11 mouse cellular contexts compared by ENCODE assay signal in genomic region chr5:33529771-33530170, GRCm38 (mm10).
DNase-seq lines count a peak whose midpoint lies in the region; ATAC-seq and TF ChIP-seq lines count a peak whose summit lies in the region.
"Had no signal": no experiment of that assay in that cellular context is flagged by ENCODE, and none has a peak within 500 bp of the region (broad histone marks: within the 10 kb centered on the region; RNA-seq: fewer than 3 reads in every experiment).

No protein-coding gene starts in this region.

- no peak overlapping the region for H3K27ac ChIP-seq in hindbrain, embryonic 16.5 days (ENCODE audit: low read depth, low read length)
- H3K27ac ChIP-seq in hindbrain, postnatal 0 days = no peak overlapping the region
- H3K27ac ChIP-seq: hindbrain, embryonic 13.5 days had no signal

- H3K4me2 ChIP-seq in hindbrain, embryonic 16.5 days (ENCODE audit: low read length) = no peak overlapping the region
- H3K4me2 ChIP-seq in hindbrain, postnatal 0 days (ENCODE audit: low read depth, low read length) = no peak overlapping the region
- H3K4me2 ChIP-seq: hindbrain, embryonic 13.5 days; lung, embryonic 14.5 days had no signal

- H3K4me1 ChIP-seq in hindbrain, embryonic 16.5 days (ENCODE audit: control insufficient read depth, insufficient read depth, low read depth, low read length) = peaks cover 15% of the 10 kb centered on the region
- H3K4me1 ChIP-seq in hindbrain, postnatal 0 days (ENCODE audit: insufficient read depth, low read length) = no peaks in the 10 kb centered on the region

- no peak for TF ChIP-seq CTCF in hindbrain, postnatal 0 days (IDR thresholded peaks at IDR 0.05; ENCODE audit: low read depth)

- WGBS in hindbrain, embryonic 16.5 days = 34% methylated on average over 10 of the region's 13 CpGs
- 34% methylated on average over 10 of the region's 13 CpGs for WGBS in hindbrain, postnatal 0 days

- H3K9ac ChIP-seq in hindbrain, embryonic 16.5 days (ENCODE audit: low read depth, low read length) = no peak overlapping the region
- H3K9ac ChIP-seq in hindbrain, postnatal 0 days (replicated peaks; ENCODE audit: low read length) = no peak overlapping the region
- H3K9ac ChIP-seq: forebrain, postnatal 0 days; hindbrain, embryonic 13.5 days; lung, embryonic 14.5 days had no signal

- intact Hi-C loops in gastrocnemius, postnatal 14 days (cut with DNase I; ENCODE audit: low total_unique reads) = no loop called here

- no peak overlapping the region for H3K4me3 ChIP-seq in hindbrain, embryonic 16.5 days (ENCODE audit: low read length)
- H3K4me3 ChIP-seq in hindbrain, postnatal 0 days (ENCODE audit: low read length) = no peak overlapping the region
- H3K4me3 ChIP-seq: hindbrain, embryonic 13.5 days; myocyte had no signal

- 0 out of 2 replicates have a peak, but pooled peaks have one; percentile 9 for ATAC-seq in hindbrain, embryonic 16.5 days
- ATAC-seq in hindbrain, postnatal 0 days = no peak
- ATAC-seq: forebrain, postnatal 0 days had no signal

- no peaks in the 10 kb centered on the region for H3K9me3 ChIP-seq in hindbrain, embryonic 16.5 days (ENCODE audit: control insufficient read depth, low read length)
- H3K9me3 ChIP-seq in hindbrain, postnatal 0 days (ENCODE audit: low read length) = no peaks in the 10 kb centered on the region
- H3K9me3 ChIP-seq: hindbrain, embryonic 13.5 days had no signal

- no peaks in the 10 kb centered on the region for H3K36me3 ChIP-seq in hindbrain, embryonic 16.5 days (ENCODE audit: control insufficient read depth, insufficient read depth, low read length)
- H3K36me3 ChIP-seq in hindbrain, postnatal 0 days (ENCODE audit: insufficient read depth, low read length) = no peaks in the 10 kb centered on the region
- H3K36me3 ChIP-seq: hindbrain, embryonic 13.5 days had no signal

- DNase-seq in hindbrain, postnatal 0 days (ENCODE audit: low spot score) = no peak
- peak; percentile 64 for DNase-seq in testis, postnatal 10 days (ENCODE audit: low spot score)
- DNase-seq in testis, postnatal 14 days (ENCODE audit: low spot score) = no peak
- DNase-seq in kidney, postnatal 4 days = peak; percentile 25 to 39
- no peak for DNase-seq in right cerebral cortex, postnatal 36 days (ENCODE audit: low spot score in 2 of 2)
- DNase-seq in gastrocnemius, postnatal 14 days = no peak
- DNase-seq: forebrain, postnatal 0 days; lung, embryonic 14.5 days had no signal

- H3K27me3 ChIP-seq in hindbrain, embryonic 16.5 days (replicated peaks; ENCODE audit: control insufficient read depth, insufficient read depth, low read length) = peaks cover 10% of the 10 kb centered on the region
- H3K27me3 ChIP-seq in hindbrain, postnatal 0 days (ENCODE audit: insufficient read depth, low read length) = peaks cover 9% of the 10 kb centered on the region; the same call in 1 of the 2 replicates

Comparison
In these comparisons a context has a peak if more than half of its experiments do, and no peak if none do; other contexts are left out.
1. DNase-seq: peak in testis, postnatal 10 days (single experiment) and kidney, postnatal 4 days (2 of 2); none in hindbrain, postnatal 0 days (single experiment), testis, postnatal 14 days (single experiment), right cerebral cortex, postnatal 36 days (0 of 2) and gastrocnemius, postnatal 14 days (single experiment).